Mouse (Mus musculus) adrenal gland, adult (tissue): Measurements from ENCODE around the gene Gm17660.
"Not testable (repeated sequence)": the region's sequence is repeated elsewhere in the genome, so short reads cannot be mapped to it uniquely, and the experiment has no call there.

Experiments
- DNase-seq, 2 experiments: peaks; one replicate each; pipeline ENCODE4 v3.0.0; 2022 to 2023; ENCODE audit warnings: low spot score in 1 of 2; ENCODE audit not compliant: inconsistent age in 2 of 2

Gm17660 gene

GRCm38 (mm10) chr5:104046256-104047199 lies 30.9 kb downstream of the Gm17660 start, which contains the start of gene Nudt9:
Nudt9 (plus strand) TSS chr5:104046306.
- DNase-seq = peak; percentile 99

- DNase-seq = no peak
Measured at GRCm38 (mm10) chr5:104043704-104044103, 33.7 kb downstream of the Gm17660 start.

GRCm38 (mm10) chr5:104042906-104043305 lies 34.5 kb downstream of the Gm17660 start:
- no peak for DNase-seq

- DNase-seq = peak; percentile 43 to 76
Measured at GRCm38 (mm10) chr5:104039154-104039932, 38.1 kb downstream of the Gm17660 start.

GRCm38 (mm10) chr5:104036686-104037085 lies 40.7 kb downstream of the Gm17660 start:
- no peak for DNase-seq

GRCm38 (mm10) chr5:104035824-104036223 lies 41.6 kb downstream of the Gm17660 start:
- no peak for DNase-seq

GRCm38 (mm10) chr5:104035066-104035465 lies 42.3 kb downstream of the Gm17660 start:
- no peak for DNase-seq

- no peak for DNase-seq
Measured at GRCm38 (mm10) chr5:104032434-104033097, 44.8 kb downstream of the Gm17660 start.

GRCm38 (mm10) chr5:104025245-104025854 lies 52.1 kb downstream of the Gm17660 start:
- no peak for DNase-seq

GRCm38 (mm10) chr5:104024762-104025161 lies 52.6 kb downstream of the Gm17660 start:
- DNase-seq = no peak

GRCm38 (mm10) chr5:104024193-104024592 lies 53.2 kb downstream of the Gm17660 start:
- DNase-seq = not testable (repeated sequence)

- DNase-seq = no peak
Measured at GRCm38 (mm10) chr5:104023289-104024020, 54.0 kb downstream of the Gm17660 start.

- peak in 1 of 2 experiments; percentile 50 for DNase-seq
Measured at GRCm38 (mm10) chr5:104022558-104022957, 54.9 kb downstream of the Gm17660 start.

GRCm38 (mm10) chr5:104021597-104022378 lies 55.6 kb downstream of the Gm17660 start, which contains the start of gene Hsd17b11:
Hsd17b11 (minus strand) TSS chr5:104021919.
- DNase-seq = peak; percentile 92 to 97
